Mouse (Mus musculus) common myeloid progenitor, adult 5-6 weeks (primary cell): ENCODE results near the gene Zmym3. TPM values are rescaled to one million over a fixed set of nuclear protein-coding genes. Genes with fewer than 3 reads are reported as not detected.

Experiments
- ATAC-seq: replicated peaks from 2 replicates; pipeline ENCODE4 v1.8.0; 2016; ENCODE audit warnings: low read depth, mild to moderate bottlenecking, moderate TSS enrichment, inconsistent platforms; ENCODE audit not compliant: poor library complexity, severe bottlenecking
- total RNA-seq: library from RNA; stranded (forward); fragments of 200-1000, 187-1606 nt; gene quantifications from 2 replicates; pipeline ENCODE4 v1.2.3, GENCODE M21; 2017

The Zmym3 gene
- 45.9 and 53.1 TPM in 2 replicates for total RNA-seq

DNA sequence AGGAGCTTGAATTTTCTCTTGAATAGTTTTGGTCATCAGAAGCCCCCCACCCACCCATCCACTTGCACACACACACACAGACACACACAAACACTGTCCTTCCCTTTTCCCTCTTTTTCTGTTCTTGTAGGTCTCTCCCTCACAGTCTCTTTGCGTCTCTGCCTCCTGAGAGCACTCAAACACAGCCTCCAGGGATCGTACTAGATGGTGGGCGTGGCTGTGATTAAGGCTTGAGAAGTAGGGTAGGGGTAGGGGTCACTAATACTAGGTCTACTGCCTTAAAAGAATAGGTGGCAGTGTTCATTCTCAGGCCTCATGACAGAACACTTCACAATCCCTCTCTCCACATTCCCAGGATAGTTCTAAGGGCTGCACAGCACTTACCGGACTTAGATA, at the start of gene Zmym3:
Gene Zmym3 (minus strand): TSS at position 150 of the 396 bp plus-strand sequence.
- ATAC-seq = no peak

DNA sequence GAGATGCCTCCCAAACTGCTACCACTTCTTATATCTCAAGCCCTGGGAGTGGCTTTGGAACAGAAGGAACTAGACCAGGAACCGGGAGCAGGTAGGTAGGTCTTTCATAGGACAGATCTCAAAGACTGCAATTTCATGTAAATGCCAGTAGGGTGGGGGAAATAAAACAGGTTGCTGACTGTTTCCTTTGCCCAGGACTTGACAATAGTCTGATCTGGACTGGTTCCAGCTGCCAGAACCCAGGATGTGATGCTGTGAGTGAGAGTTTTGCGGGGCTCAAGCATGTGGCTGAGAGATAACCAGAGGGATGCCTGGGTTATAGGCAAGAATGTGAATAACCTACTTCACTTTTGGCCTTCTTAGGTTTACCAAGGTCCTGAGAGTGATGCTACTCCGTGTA, 30.9 kb upstream of the Zmym3 start:
- ATAC-seq = 0 out of 2 replicates have a peak, but pooled peaks have one; percentile 22

DNA sequence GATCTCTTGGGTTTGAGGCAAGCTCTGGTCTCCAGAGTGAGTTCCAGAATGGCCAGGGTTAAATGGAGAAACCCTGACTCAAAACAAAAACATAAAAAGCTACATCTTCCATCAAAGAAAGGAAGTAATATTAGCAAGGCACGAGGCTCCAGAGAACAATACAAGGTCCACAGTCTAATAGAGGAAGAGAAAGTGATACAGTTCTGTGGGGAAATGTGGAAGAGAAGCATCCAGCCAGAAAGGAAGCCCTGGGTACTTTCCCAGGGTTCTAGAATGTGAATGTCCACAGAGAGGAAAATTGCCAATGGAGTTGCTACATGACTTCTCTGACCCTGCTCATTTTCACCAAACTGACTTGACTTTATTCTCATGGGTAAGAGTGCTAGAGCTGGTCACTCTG, 30.5 kb upstream of the Zmym3 start:
- peak; percentile 50; the same call in 1 of the 2 replicates for ATAC-seq

DNA sequence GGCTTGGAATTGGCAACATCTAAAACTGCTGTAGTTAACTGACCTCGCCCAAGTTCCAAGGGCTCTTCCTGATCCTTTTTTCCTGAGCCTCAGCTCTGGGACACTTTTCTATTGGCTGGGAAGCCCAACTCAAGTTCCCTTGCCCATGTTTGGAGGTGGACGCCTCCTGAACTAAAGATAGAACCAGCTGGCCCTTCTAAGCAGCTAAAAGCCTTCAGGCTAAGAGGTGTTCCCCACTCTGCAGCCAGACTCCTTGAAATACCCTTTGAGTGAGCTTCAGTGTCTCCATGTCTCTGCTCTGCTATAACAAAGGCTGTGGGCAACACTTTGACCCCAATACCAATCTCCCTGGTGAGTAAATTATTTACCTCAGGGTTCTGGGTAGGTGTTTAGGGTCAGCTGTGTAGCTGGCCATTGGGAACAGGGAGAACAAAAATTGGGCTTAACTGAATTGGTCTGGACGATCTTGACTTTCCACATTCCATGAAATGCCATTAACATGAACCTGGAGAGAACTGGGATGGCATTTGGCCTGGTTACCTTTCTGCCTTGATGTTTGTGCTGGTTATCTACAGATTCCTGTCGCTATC, 28.3 kb upstream of the Zmym3 start, which contains the start of gene Itgb1bp2:
Gene Itgb1bp2 (plus strand): TSS at position 203 of the 590 bp plus-strand sequence.
- ATAC-seq = no peak

DNA sequence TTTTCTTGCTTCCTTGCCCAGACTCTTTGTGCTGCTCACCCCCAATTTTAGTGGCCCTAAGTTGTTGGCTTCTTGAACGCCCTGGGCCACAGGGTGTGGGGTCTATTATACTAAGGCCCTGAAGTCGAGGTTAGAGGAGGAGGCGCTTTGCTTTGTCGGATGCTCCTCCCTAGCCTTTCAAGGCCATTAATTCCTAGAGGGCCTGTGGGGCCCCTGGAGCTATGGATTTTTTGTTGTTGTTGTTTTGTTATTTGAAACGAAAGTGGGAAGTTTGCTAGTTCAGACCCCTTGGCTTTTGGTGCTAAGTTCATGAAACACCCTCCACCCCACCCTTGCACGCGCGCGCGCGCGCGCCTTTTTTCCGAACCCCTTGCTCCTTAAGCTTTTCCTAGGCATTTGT, 9.3 kb upstream of the Zmym3 start:
- ATAC-seq = peak; percentile 6

DNA sequence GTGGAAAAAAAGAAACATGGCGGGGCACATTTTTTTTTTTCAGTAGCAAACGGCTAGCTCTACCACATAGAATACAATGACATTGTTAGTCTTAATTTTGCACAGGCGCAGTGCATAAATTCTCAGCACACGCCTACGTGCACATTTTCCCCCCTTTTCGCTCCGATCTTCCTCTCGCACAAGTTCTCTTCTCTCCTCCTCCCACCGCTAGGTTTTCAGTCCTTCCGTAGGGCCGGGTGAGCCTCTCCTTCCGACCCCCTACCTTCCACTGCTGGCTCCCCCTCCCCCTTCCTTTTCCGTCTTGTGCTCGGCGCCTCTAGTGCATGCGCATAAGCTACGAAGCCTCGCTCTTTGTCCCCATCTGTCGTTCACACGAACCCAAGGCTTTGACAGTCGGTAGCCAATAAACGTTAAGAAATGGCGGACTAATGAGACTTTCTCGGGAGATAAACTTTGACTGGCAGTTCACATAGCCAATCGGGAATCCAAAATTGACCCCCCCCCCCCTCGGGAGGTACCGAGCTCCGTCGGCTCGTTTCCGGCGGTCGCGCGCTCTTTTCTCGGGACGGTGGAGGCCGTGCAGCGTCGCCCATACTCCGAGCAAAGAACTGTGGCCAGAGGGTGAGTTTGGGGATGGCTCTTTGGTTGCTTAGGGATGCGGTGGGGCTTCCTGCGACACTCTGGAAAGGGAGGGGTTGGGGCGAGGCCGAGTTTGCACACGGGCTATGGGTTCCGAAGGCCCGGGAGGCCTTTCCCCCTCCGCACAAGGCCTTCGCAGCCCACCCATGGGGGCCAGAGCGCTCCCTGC, 8.7 kb upstream of the Zmym3 start, which contains the start of gene Nono:
Gene Nono (plus strand): TSS at position 177 of the 808 bp plus-strand sequence.
- ATAC-seq = peak; percentile 89

DNA sequence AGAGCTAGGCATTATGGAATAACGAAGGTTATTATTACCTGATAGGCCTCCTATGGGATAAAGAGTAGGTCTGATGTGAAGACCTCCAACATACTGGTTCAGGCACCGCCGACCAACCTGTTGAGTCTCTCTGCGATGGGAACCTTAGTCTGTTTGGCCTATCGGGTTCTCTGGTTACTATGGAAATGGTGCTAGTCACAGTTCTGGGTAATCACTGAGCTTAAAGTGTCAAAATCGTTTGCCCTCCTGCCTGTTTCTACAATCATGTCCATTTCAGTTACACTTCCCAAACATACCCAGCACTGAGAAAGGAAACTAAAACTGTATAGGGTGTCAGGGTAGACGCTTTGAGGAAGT, 8.1 kb upstream of the Zmym3 start:
- no peak for ATAC-seq

DNA sequence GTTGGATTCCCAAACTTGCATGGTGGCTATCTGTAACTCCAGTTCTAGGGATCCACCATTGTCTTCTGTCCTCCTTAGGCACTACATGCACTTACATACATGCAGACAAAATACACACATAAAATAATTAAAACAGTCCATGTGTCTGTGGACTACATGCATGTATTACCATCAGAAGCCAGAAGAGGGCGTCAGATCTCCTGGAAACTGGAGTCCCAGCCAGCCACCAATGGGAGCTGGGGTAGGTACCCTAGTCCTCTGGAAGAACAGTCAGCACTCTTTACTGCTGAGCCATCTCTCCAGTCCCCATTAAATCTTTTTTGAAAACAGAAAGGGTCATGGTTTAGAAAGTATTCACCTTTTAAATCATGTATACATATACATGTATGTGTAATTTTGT, 7.1 kb upstream of the Zmym3 start:
- ATAC-seq = no peak

DNA sequence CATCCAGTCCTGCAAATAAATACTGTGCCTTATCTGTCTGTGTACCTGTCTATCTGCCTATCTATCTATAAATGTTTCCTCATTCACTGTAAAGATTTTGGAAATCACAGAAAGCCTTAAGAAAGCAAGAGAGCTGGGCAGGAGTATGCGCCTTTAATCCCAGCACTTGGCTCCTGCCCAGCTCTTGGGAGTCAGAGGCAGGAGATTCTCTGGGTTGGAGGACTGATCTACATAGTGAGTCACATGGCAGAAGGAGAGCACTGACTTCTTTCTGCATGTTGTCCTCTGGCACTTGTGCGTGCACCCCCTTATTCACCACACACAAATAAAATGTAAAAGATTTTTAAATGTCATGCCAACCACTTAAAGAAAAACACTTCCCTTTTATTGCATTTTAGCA, 2.8 kb upstream of the Zmym3 start:
- ATAC-seq = no peak

DNA sequence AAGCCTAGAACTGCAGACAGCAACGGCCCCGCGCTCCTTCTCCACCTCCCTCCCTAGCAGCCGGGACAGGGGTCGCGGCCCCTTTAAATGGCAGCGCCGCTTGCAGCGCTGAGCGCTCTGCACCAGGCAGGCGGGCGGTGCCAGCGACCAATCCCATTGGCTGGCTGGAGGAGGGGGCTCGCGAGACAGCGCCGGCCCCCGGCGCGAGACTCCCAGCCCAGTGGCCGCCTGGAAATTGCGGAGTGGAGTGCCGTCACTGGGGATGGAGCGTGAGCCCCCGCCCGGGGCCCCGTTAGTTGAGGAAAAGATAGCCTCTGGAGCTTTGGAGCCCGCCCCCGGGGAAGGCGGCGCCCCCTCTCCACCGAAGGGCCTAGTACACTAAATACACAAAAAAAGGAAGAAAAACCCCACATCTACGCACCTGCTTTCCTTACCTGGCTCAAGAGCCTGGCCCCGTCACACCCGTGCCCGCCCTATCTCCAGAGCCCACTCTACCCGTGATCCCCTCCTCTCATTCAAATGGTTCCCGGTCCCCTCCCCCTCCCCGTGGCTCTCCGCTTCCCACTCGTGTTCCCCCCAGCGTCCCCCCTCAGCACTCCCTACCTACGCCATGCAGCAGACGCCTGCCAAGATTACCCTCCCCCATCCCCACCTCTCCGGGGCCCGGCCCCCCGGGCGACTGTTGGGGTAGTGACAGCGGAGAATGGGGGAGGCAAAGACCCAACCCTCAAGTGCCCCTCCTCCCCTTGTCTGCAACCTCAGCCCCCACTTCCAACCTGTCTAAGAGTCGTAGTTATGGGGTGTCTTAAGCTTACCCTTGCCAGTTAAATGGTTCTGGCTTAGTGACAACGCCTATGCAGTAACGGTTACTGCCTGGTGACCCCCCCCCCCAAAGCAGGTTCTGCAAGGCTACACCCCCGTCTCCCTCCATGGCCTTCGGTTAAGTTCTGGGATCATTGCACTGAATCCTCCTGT, 637 bp downstream of the Zmym3 start:
- peak; percentile 97 for ATAC-seq

DNA sequence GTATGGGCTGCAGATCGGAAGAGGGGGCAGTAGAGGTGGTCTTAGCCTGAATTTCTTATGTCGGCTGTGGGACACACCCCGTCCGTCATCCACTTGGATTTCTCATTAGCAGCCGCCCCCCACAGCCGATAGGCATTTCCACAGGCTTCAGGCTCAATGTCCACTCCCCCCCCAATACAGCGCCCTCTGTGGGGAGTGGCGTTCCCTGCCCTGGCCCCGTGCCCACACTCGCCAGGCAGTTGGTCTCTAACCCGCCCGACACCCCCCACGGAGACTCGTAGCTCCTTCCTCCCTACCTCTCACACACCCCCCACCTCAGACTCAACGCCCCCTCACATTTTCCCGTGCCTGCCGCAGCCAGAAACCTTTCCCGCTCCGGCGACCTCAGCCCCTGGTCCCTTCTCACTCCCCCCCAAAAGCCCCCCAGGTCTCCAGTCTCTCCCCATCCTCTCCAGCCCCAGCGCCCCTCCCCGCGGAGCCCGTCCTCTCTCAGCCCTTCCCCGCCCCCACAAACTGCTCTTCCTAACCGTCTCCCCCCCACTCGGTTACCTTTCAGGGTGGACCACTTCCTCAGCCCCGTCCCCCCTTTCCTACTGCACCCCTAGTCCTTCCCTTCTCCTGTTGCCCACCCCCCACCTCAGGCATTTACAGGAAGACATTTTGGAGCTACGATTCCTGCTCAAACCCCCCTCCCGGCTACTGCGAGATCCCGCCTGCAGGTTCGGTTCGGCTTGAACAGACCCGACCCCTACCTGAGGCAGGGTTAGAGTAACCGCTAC, 1.5 kb downstream of the Zmym3 start:
- ATAC-seq = peak; percentile 46

DNA sequence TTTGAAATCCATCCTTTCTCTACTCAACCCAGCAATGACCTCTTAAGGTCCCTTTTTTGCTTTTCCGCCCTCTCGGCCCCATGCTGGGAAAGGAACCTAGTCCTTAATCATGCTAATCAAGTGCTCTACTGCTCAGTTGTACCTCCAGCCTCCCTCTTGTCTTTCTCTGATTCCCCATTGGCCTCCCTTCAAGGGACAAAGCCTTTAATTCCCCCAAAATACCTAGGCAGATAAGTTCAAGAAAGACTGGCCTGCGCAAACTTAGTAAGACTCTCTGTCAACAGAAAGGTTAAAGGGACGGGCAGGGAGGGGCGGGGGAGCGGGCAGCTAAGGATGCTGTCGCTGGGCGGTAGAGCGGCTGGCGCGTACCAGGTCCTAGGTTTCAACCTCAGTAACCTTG, 24.2 kb downstream of the Zmym3 start:
- ATAC-seq = no peak

DNA sequence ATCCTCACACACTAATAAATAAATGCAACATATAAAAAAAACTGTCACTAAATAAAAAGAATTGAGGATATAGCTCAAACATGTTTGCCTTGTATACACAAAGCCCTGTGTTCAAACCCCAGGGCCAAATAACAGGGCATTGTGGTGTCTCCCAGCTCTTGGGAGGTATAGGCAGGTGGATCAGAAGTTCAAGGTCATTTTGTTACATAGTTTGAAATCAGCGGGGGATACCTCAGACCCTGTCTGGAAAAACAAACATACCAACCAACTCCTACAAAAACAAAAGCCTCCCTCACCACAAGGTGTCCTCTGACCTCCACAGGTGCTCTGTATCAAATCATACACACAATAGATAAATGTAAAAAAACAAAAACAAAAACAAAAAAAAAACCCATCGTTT, 26.3 kb downstream of the Zmym3 start:
- ATAC-seq = no peak

DNA sequence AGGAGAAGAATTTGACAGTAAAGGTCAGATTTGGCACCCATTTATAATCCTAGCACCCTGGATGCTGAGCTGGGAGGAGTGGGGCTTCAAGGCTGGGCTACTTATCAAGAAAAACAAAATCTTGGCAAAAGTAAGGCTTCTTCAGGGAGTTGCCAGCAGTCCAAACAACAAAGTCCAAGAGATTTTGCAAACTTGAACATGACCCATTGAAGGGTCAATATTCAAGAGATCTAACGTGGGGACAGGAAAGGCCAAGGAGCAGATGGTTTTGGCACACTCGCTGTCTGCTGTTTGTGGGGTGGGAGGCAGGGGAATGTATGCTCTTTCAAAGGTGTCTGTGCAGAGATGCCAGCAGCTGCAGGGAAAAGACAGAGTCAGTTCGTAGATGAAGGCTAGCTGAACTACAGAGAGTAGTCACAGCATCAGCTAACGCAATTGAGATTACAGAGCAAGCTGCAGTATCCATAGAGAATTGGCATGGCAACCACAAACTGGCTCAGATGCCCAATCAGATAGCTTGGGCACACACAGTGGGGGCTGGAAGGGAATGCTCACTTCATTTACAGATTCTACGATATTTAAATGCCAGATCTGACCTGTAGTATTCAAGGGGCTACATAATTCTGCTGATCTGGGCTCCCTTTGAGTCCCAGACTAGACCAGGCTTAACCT, 31.6 kb downstream of the Zmym3 start:
- ATAC-seq = no peak

DNA sequence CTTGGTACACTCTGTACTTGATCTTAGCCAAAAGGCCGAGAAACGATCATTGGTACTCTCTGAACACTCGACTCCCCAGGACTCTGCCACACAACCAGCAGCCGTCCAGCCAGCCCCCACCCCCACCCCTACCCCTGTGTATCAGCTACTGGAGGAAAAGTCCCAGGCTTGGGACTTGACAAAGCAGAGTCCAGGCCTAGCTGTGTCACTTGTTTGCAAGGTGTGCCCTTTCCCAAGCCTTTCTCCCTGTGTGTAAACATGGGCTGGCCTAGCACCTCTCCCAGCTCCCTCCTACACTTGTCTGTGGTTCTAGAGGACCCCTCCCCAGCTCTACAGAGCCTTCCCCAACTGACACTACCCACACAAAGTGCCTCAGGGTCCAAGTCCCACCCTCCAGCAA, 34.4 kb downstream of the Zmym3 start:
- no peak for ATAC-seq

DNA sequence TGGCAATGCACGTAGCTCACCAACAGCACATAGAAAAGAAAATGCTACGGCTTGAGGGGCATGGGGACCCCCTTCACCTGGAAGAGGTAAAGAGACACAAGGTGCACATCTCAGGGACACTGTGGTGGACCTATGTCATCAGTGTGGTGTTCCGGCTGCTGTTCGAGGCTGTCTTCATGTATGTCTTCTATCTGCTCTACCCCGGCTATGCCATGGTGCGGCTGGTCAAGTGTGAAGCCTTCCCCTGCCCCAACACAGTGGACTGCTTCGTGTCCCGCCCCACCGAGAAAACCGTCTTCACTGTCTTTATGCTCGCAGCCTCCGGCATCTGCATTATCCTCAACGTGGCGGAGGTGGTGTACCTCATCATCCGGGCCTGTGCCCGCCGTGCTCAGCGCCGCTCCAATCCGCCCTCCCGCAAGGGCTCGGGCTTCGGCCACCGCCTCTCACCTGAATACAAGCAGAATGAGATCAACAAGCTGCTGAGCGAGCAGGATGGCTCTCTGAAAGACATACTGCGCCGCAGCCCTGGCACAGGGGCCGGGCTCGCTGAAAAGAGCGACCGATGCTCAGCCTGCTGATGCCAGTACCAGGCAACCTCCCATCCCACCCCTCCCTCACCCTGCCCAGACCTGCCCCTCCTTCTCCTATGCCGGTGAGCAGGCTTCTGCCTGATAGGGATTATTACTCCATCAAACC, 36.1 kb downstream of the Zmym3 start:
- ATAC-seq = 0 out of 2 replicates have a peak, but pooled peaks have one; percentile 18

DNA sequence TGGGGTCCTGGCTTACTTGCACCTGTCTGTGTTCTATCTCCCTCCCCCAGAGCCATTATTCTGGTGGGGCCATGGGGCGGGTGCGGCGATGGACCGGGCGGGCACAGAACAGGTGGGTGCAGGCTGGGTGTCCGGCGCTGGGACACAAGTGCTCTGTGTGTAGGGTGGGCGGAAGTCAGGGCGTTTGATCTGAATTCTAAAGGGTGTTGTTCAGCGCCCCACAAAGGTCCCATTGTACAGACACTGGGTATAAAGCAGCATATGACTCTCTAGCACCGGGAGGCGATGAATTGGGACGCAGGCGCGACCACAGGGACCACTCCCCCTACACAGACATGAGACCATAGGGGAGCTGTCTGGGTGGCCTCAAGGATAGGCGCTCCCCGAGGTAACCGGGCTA, 37.2 kb downstream of the Zmym3 start:
- no peak for ATAC-seq

DNA sequence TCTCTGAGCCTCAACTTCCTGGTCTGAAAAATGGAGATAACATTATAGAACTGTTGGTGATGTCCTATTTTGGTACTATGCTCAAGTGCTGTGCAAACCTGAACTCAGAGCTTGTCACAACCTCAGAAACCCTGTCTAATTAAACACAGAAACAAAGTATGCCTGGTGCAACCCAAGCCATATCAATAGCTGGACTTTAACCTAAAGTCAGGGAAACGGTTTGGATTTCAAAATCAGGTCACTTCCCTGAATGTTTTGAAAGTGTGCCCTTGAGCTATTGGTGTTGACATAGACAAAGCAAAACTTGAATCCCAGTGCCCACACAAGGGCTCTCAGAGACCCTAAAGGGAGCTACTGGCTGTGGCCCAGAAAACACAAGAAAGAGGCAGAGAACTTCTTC, 40.9 kb downstream of the Zmym3 start:
- ATAC-seq = no peak

DNA sequence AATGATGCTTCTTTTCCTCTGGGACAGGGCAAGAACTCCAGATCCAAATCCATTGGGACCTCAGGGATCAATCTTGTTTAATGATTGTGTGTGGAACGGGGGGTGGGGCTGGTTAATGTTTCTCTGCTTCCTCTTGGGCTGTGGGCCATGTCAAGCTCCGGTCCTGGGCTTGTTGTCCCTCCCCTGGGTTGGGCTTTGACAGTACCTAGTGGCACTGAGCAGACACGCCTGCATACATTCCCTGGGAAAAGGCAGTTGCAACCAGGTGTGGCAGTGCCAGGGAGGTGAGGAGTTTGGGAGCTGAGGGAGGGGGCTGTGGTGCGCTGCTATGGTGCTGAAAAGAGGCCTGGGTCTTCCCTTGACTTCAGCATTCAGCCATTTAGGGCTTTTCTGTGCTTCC, 43.6 kb downstream of the Zmym3 start:
- no peak for ATAC-seq
